Mouse (Mus musculus): ENCODE data around the gene Crabp2. TPM values are rescaled to one million over a fixed set of nuclear protein-coding genes. Genes with fewer than 3 reads are reported as not detected.
"Not testable (repeated sequence)": the region's sequence is repeated elsewhere in the genome, so short reads cannot be mapped to it uniquely, and the experiment has no call there.

The Crabp2 gene
- 686 and 800 TPM in 2 replicates for polyA plus RNA-seq (2016; fragmentation: Nextera tagmentation; extraction: Ambion mirVana)

DNA sequence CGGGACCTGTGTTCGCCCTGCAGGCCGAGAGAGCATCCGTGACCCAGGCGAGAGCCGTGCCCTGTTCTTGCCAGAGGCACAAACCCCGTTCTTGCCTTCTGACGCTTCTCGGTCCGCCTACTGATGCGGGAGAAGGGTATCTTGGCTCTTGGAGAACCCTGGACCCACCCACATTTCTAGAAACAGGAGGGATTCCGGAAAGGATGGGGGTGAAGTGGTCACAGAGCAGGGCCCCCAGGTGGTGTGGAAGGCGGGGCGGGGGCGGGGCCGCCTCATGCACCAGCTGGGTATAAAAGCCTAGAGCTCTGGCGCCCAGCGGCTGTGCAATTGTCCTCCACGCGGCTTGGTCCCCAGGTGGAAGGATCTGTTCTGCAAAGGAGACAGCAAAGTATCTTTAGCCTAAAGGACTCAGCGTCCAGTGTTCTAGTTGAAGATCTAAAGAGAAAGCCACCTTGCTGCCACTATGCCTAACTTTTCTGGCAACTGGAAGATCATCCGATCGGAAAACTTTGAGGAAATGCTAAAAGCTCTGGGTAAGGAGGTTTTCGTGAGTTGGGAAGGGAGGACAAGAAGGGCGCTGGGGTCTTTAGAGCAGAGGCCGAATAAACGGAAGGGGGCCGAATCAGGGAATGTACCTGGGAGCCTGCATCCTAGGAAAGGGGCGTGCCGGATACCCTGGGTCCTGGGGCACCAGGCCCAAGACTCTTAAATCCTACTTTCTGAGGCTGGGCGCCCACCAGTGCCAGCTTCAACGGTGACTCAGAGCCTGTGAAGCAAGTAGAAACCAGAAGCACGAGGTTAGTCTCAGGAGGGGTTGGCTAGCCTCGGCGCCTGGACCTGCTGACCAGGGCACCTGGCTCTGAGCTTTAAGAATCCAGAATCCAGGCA is at the start of gene Crabp2:
Crabp2 (plus strand) TSS at position 289 of the 888 bp plus-strand sequence.
- DNase-seq (ENCODE audit: low spot score): peak; percentile 90
- H3K4me1 ChIP-seq: peaks cover 96% of the 10 kb centered on the region

DNA sequence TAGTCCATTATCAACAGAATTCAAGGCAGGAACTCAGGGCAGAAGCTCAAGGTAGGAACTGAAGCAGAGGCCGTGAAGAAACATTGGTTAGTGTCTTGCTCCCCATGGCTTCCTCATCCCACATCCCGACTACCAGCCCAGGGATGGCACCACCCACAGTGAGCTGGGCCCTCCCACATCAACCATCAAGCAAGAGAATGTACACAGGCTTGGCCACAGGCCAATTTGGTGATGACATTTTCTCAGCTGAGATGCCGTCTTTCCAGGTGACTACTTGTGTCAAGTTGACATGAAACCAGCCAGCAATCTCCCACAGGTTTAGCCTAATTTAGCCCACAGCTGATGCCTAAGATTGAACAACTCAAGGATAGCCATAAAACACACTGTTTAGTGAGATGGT is 49.2 kb upstream of the Crabp2 start:
- Histone ChIP-seq H3K4me1 (peaks cover 3% of the 10 kb centered on the region; the same call in 1 of the 2 replicates), H3K36me3 (replicated peaks) (no peaks in the 10 kb centered on the region), H3K9me3 (no peaks in the 10 kb centered on the region), H3K27ac (replicated peaks) (no peak overlapping the region), H3K27me3 (replicated peaks; ENCODE audit: low read depth, poor library complexity, severe bottlenecking) (no peaks in the 10 kb centered on the region), H3K4me3 (no peak overlapping the region)
- no peak for DNase-seq (ENCODE audit: low spot score)
- 77% methylated on average over 3 of the region's 3 CpGs for WGBS

More for the DNA sequence above, at the start of gene Crabp2:
- Histone ChIP-seq H3K27me3 (replicated peaks; ENCODE audit: low read depth, poor library complexity, severe bottlenecking) (no peaks in the 10 kb centered on the region; the same call in 1 of the 2 replicates), H3K36me3 (replicated peaks) (peaks cover 37% of the 10 kb centered on the region), H3K9me3 (no peaks in the 10 kb centered on the region), H3K27ac (replicated peaks) (peak within 1 kb of the TSS; percentile 96), H3K4me3 (peak within 1 kb of the TSS; percentile 78)
- under 1% methylated on average over 35 of the region's 35 CpGs for WGBS

- Histone ChIP-seq H3K36me3 (replicated peaks) (no peaks in the 10 kb centered on the region), H3K27ac (replicated peaks) (no peak overlapping the region), H3K4me1 (peaks cover 3% of the 10 kb centered on the region; the same call in 1 of the 2 replicates), H3K4me3 (no peak overlapping the region), H3K27me3 (replicated peaks; ENCODE audit: low read depth, poor library complexity, severe bottlenecking) (no peaks in the 10 kb centered on the region), H3K9me3 (no peaks in the 10 kb centered on the region)
- 82% methylated on average over 3 of the region's 3 CpGs for WGBS
- DNase-seq (ENCODE audit: low spot score): no peak
Measured at GRCm38 (mm10) chr3:87899776-87900175, 48.7 kb upstream of the Crabp2 start.

DNA sequence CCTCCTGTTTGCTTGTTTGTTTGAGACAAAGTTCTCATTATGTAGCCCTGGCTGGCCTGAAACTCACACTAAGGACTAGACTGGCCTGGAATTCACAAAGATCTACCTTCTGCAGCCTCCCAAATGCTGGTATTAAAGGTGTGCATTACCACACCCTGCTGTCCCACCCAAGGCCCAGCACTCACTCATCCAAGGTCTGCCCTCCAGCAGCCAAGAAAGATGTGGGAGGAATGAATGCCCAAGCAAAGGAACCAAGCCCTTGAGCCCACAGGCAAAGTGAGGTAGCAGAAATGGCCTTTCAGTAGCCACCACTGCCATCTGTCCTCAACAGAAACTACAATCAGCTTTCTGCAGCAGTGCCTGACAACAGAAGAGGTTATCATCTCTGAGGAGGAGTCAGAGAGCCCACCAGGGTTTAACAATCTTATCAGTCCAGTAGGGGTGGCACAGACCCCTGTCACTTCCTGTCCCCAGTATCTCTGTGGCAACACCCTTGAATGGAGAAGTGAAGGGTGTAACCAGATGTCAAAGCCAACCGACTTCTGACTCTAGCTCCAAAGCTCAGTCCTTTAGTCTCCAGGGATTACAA is 47.3 kb upstream of the Crabp2 start:
- Histone ChIP-seq H3K9me3 (no peaks in the 10 kb centered on the region), H3K36me3 (replicated peaks) (no peaks in the 10 kb centered on the region), H3K4me3 (no peak overlapping the region), H3K4me1 (peaks cover 8% of the 10 kb centered on the region), H3K27me3 (replicated peaks; ENCODE audit: low read depth, poor library complexity, severe bottlenecking) (no peaks in the 10 kb centered on the region), H3K27ac (replicated peaks) (no peak overlapping the region; the same call in 1 of the 2 replicates)
- DNase-seq (ENCODE audit: low spot score): no peak
- WGBS: 51% methylated on average over 1 of the region's 1 CpGs

- H3K9me3 ChIP-seq; H3K27me3 ChIP-seq (replicated peaks; ENCODE audit: low read depth, poor library complexity, severe bottlenecking); DNase-seq (ENCODE audit: low spot score); H3K27ac ChIP-seq (replicated peaks); H3K4me1 ChIP-seq; H3K4me3 ChIP-seq; H3K36me3 ChIP-seq (replicated peaks): not testable (repeated sequence)
- WGBS: 83% methylated on average over 6 of the region's 6 CpGs
Measured at GRCm38 (mm10) chr3:87901959-87902358, 46.5 kb upstream of the Crabp2 start.

DNA sequence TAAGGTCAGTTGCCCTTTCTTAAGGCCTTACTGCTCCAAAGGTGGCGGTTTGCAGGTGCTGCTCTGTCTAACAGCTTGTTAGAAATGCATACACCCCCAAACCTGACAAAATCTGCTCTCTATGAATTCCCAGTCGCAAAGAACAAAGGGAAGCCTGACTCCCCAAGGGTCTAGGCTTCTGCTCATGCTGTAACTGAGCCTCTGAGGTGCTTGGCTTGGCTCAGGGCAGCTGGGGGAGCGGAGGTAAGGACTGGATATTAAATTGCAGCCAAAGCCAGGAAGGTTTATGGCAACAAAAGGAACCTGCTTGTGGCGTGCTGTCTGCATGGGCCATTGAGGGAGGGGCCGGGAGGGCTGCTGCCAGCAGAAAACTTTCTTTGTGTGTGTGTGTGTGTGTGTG is 44.6 kb upstream of the Crabp2 start:
- peaks cover 25% of the 10 kb centered on the region for H3K4me1 ChIP-seq
- 55% methylated on average over 5 of the region's 5 CpGs for WGBS
- H3K4me3 ChIP-seq: no peak overlapping the region
- DNase-seq (ENCODE audit: low spot score): peak; percentile 20
- H3K36me3 ChIP-seq (replicated peaks): no peaks in the 10 kb centered on the region
- H3K9me3 ChIP-seq: no peaks in the 10 kb centered on the region
- no peaks in the 10 kb centered on the region for H3K27me3 ChIP-seq (replicated peaks; ENCODE audit: low read depth, poor library complexity, severe bottlenecking)
- H3K27ac ChIP-seq (replicated peaks): peak overlapping the region; percentile 76

DNA sequence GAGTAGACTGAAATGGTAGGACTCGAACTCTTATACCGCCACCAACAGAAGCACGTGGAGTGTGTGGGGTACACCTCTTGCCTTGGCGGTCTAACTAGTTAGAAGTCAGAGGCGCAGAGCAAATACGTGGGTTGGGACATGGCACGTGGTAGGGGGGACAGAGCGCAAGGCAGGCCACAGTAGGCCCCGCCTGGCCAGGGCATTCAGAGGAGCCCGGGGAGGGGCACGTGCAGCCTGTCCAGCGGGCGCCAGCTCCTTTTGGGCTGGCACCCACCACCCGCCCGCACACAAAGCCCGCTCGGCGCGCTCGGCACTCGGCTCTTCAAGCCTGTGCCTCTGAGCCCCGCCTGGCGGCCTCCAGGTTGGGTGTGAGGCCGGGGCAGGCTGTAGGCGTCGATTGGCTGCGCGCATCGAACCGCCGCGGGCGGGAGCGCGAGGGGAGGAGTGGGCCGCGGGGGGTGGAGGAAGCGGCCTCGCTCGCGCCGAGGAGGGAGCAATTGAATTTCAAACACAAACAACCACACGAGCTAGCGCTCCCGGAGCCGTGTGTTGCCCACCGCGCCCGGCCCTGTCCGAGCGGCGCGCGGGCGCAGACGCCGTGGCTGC is 42.5 kb upstream of the Crabp2 start, which contains the start of gene Hdgf:
Hdgf (plus strand) TSS at position 442 of the 606 bp plus-strand sequence.
- Histone ChIP-seq H3K9me3 (no peaks in the 10 kb centered on the region), H3K4me3 (peak within 1 kb of the TSS; percentile 99), H3K4me1 (peaks cover 47% of the 10 kb centered on the region), H3K27ac (replicated peaks) (peak within 1 kb of the TSS; percentile 99), H3K36me3 (replicated peaks) (no peaks in the 10 kb centered on the region), H3K27me3 (replicated peaks; ENCODE audit: low read depth, poor library complexity, severe bottlenecking) (no peaks in the 10 kb centered on the region)
- WGBS: 1% methylated on average over 57 of the region's 57 CpGs
- DNase-seq (ENCODE audit: low spot score): peak; percentile 99

DNA sequence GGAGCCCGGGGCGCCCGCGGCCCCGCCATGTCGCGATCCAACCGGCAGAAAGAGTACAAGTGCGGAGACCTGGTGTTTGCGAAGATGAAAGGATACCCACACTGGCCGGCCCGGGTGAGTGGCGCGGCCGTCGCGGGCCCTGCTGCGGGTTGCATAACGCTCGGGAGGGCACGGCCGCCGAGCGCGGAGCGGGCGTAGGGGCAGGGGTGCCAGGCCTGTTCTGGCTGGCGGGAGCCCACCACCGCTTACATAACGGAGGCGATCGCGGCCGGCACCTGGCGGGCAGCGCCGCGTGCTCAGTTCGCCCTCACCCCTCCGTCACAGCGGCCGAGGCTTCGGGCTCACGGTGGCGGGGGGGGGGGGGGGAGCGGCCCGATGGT is 41.9 kb upstream of the Crabp2 start:
- H3K9me3 ChIP-seq: no peaks in the 10 kb centered on the region
- 0 out of 2 replicates have a peak, but pooled peaks cover 3% of the 10 kb centered on the region for H3K36me3 ChIP-seq (replicated peaks)
- H3K27me3 ChIP-seq (replicated peaks; ENCODE audit: low read depth, poor library complexity, severe bottlenecking): no peaks in the 10 kb centered on the region
- peak overlapping the region; percentile 99 for H3K27ac ChIP-seq (replicated peaks)
- DNase-seq (ENCODE audit: low spot score): no peak
- under 1% methylated on average over 42 of the region's 47 CpGs for WGBS
- H3K4me3 ChIP-seq: peak overlapping the region; percentile 99
- H3K4me1 ChIP-seq: peaks cover 53% of the 10 kb centered on the region

- H3K27ac ChIP-seq (replicated peaks): peak overlapping the region; percentile 99
- no peaks in the 10 kb centered on the region for H3K27me3 ChIP-seq (replicated peaks; ENCODE audit: low read depth, poor library complexity, severe bottlenecking)
- no peaks in the 10 kb centered on the region for H3K9me3 ChIP-seq
- peak; percentile 61 for DNase-seq (ENCODE audit: low spot score)
- 0 out of 2 replicates have a peak, but pooled peaks cover 3% of the 10 kb centered on the region for H3K36me3 ChIP-seq (replicated peaks)
- under 1% methylated on average over 27 of the region's 27 CpGs for WGBS
- H3K4me1 ChIP-seq: peaks cover 59% of the 10 kb centered on the region
- H3K4me3 ChIP-seq: peak overlapping the region; percentile 99
Measured at GRCm38 (mm10) chr3:87906981-87907857, 41.2 kb upstream of the Crabp2 start.

GRCm38 (mm10) chr3:87907906-87908305 is 40.6 kb upstream of the Crabp2 start:
- peak overlapping the region; percentile 99 for H3K27ac ChIP-seq (replicated peaks)
- peak overlapping the region; percentile 99 for H3K4me3 ChIP-seq
- H3K27me3 ChIP-seq (replicated peaks; ENCODE audit: low read depth, poor library complexity, severe bottlenecking): no peaks in the 10 kb centered on the region
- no peak for DNase-seq (ENCODE audit: low spot score)
- H3K4me1 ChIP-seq: peaks cover 60% of the 10 kb centered on the region
- WGBS: 10% methylated on average over 1 of the region's 1 CpGs
- peaks cover 6% of the 10 kb centered on the region for H3K36me3 ChIP-seq (replicated peaks)
- no peaks in the 10 kb centered on the region for H3K9me3 ChIP-seq

- peaks cover 56% of the 10 kb centered on the region for H3K4me1 ChIP-seq
Measured at GRCm38 (mm10) chr3:87909381-87909780, 39.1 kb upstream of the Crabp2 start.

More at GRCm38 (mm10) chr3:87909381-87909780, 39.1 kb upstream of the Crabp2 start:
- Histone ChIP-seq H3K36me3 (replicated peaks) (peaks cover 21% of the 10 kb centered on the region), H3K9me3 (no peaks in the 10 kb centered on the region), H3K4me3 (peak overlapping the region; percentile 99), H3K27me3 (replicated peaks; ENCODE audit: low read depth, poor library complexity, severe bottlenecking) (no peaks in the 10 kb centered on the region), H3K27ac (replicated peaks) (peak overlapping the region; percentile 99)
- no peak for DNase-seq (ENCODE audit: low spot score)
- 81% methylated on average over 2 of the region's 2 CpGs for WGBS

Data from embryonic facial prominence, embryonic 10.5 days (tissue).